Mouse (Mus musculus): Measurements from ENCODE around the gene 4930432K21Rik.

4930432K21Rik gene

GRCm38 (mm10) chr8:84211202-84211601 is 63.4 kb downstream of the 4930432K21Rik start:
- no peak for DNase-seq

GRCm38 (mm10) chr8:84211881-84212563 is 64.2 kb downstream of the 4930432K21Rik start:
- DNase-seq, result no peak

GRCm38 (mm10) chr8:84213277-84213676 is 65.5 kb downstream of the 4930432K21Rik start:
- DNase-seq, result no peak

- no peak for DNase-seq
Measured at GRCm38 (mm10) chr8:84217206-84217605, 69.4 kb downstream of the 4930432K21Rik start.

- no peak for DNase-seq
Measured at GRCm38 (mm10) chr8:84218143-84218542, 70.3 kb downstream of the 4930432K21Rik start.

- DNase-seq, result no peak
Measured at GRCm38 (mm10) chr8:84220105-84220504, 72.3 kb downstream of the 4930432K21Rik start.

All from cerebellum, adult 18-20 months (tissue).